Mouse (Mus musculus): ENCODE measurements around the gene Pdzd7. TPM values are rescaled to one million over a fixed set of nuclear protein-coding genes. Genes with fewer than 3 reads are reported as not detected.
A peak's percentile ranks its signal among the peaks of the same experiment; 100 is the strongest.

Pdzd7 gene
- polyA plus RNA-seq, 1 experiment: not detected

- H3K4me1 ChIP-seq (ENCODE audit: control insufficient read depth, insufficient read depth, low read length): peaks cover 18% of the 10 kb centered on the region
Observed at GRCm38 (mm10) chr19:45076036-45076575, 30.6 kb upstream of the Pdzd7 start.

GRCm38 (mm10) chr19:45075323-45076035 is 30.0 kb upstream of the Pdzd7 start:
- Histone ChIP-seq H3K4me3 (ENCODE audit: insufficient read depth, low read length) (peak overlapping the region; percentile 70), H3K27ac (ENCODE audit: insufficient read depth, low read depth, low read length) (peak overlapping the region; percentile 40), H3K4me1 (ENCODE audit: control insufficient read depth, insufficient read depth, low read length) (peaks cover 24% of the 10 kb centered on the region)
- no peak for TF ChIP-seq CTCF (IDR thresholded peaks at IDR 0.05; ENCODE audit: low read depth, low read length)
- TF ChIP-seq POLR2A (IDR thresholded peaks at IDR 0.05; ENCODE audit: borderline replicate concordance, low read depth, low read length): no peak

More at GRCm38 (mm10) chr19:45076036-45076575, 30.6 kb upstream of the Pdzd7 start:
- no peak for TF ChIP-seq POLR2A (IDR thresholded peaks at IDR 0.05; ENCODE audit: borderline replicate concordance, low read depth, low read length)
- no peak for TF ChIP-seq CTCF (IDR thresholded peaks at IDR 0.05; ENCODE audit: low read depth, low read length)
- peak overlapping the region; percentile 70 for H3K4me3 ChIP-seq (ENCODE audit: insufficient read depth, low read length)
- H3K27ac ChIP-seq (ENCODE audit: insufficient read depth, low read depth, low read length): no peak overlapping the region

GRCm38 (mm10) chr19:45074580-45075322 is 29.2 kb upstream of the Pdzd7 start, which contains the start of gene Kazald1:
TSS of gene Kazald1 (plus strand) at chr19:45075241.
- peak within 1 kb of the TSS; percentile 99 for H3K27ac ChIP-seq (ENCODE audit: insufficient read depth, low read depth, low read length)
- H3K4me1 ChIP-seq (ENCODE audit: control insufficient read depth, insufficient read depth, low read length): peaks cover 24% of the 10 kb centered on the region

GRCm38 (mm10) chr19:45073871-45074542 is 28.5 kb upstream of the Pdzd7 start:
- peak overlapping the region; percentile 99 for H3K4me3 ChIP-seq (ENCODE audit: insufficient read depth, low read length)
- peaks cover 24% of the 10 kb centered on the region for H3K4me1 ChIP-seq (ENCODE audit: control insufficient read depth, insufficient read depth, low read length)
- H3K27ac ChIP-seq (ENCODE audit: insufficient read depth, low read depth, low read length): peak overlapping the region; percentile 99
- no peak for TF ChIP-seq POLR2A (IDR thresholded peaks at IDR 0.05; ENCODE audit: borderline replicate concordance, low read depth, low read length)
- TF ChIP-seq CTCF (IDR thresholded peaks at IDR 0.05; ENCODE audit: low read depth, low read length): peak; percentile 57

More at GRCm38 (mm10) chr19:45074580-45075322, 29.2 kb upstream of the Pdzd7 start, which contains the start of gene Kazald1:
- TF ChIP-seq CTCF (IDR thresholded peaks at IDR 0.05; ENCODE audit: low read depth, low read length): no peak
- TF ChIP-seq POLR2A (IDR thresholded peaks at IDR 0.05; ENCODE audit: borderline replicate concordance, low read depth, low read length): no peak
- H3K4me3 ChIP-seq (ENCODE audit: insufficient read depth, low read length): peak within 1 kb of the TSS; percentile 99

- Histone ChIP-seq H3K27ac (ENCODE audit: insufficient read depth, low read depth, low read length) (no peak overlapping the region), H3K4me3 (ENCODE audit: insufficient read depth, low read length) (no peak overlapping the region), H3K4me1 (ENCODE audit: control insufficient read depth, insufficient read depth, low read length) (peaks cover 12% of the 10 kb centered on the region)
- TF ChIP-seq POLR2A (IDR thresholded peaks at IDR 0.05; ENCODE audit: borderline replicate concordance, low read depth, low read length) (no peak), CTCF (IDR thresholded peaks at IDR 0.05; ENCODE audit: low read depth, low read length) (no peak)
Observed at GRCm38 (mm10) chr19:45067758-45068510, 22.4 kb upstream of the Pdzd7 start.

GRCm38 (mm10) chr19:45067170-45067569 is 21.7 kb upstream of the Pdzd7 start:
- Histone ChIP-seq H3K4me1 (ENCODE audit: control insufficient read depth, insufficient read depth, low read length) (peaks cover 10% of the 10 kb centered on the region), H3K4me3 (ENCODE audit: insufficient read depth, low read length) (no peak overlapping the region), H3K27ac (ENCODE audit: insufficient read depth, low read depth, low read length) (no peak overlapping the region)
- TF ChIP-seq CTCF (IDR thresholded peaks at IDR 0.05; ENCODE audit: low read depth, low read length): no peak

GRCm38 (mm10) chr19:45065226-45065625 is 19.7 kb upstream of the Pdzd7 start:
- Histone ChIP-seq H3K27ac (ENCODE audit: insufficient read depth, low read depth, low read length) (no peak overlapping the region), H3K4me3 (ENCODE audit: insufficient read depth, low read length) (no peak overlapping the region), H3K4me1 (ENCODE audit: control insufficient read depth, insufficient read depth, low read length) (peaks cover 5% of the 10 kb centered on the region)
- no peak for TF ChIP-seq POLR2A (IDR thresholded peaks at IDR 0.05; ENCODE audit: borderline replicate concordance, low read depth, low read length)
- TF ChIP-seq CTCF (IDR thresholded peaks at IDR 0.05; ENCODE audit: low read depth, low read length): no peak

GRCm38 (mm10) chr19:45063565-45064292 is 18.2 kb upstream of the Pdzd7 start:
- TF ChIP-seq POLR2A (IDR thresholded peaks at IDR 0.05; ENCODE audit: borderline replicate concordance, low read depth, low read length): no peak
- peak; percentile 50; the same call in 1 of the 2 replicates for TF ChIP-seq CTCF (IDR thresholded peaks at IDR 0.05; ENCODE audit: low read depth, low read length)
- Histone ChIP-seq H3K4me3 (ENCODE audit: insufficient read depth, low read length) (no peak overlapping the region), H3K27ac (ENCODE audit: insufficient read depth, low read depth, low read length) (no peak overlapping the region)

More at GRCm38 (mm10) chr19:45063565-45064292, 18.2 kb upstream of the Pdzd7 start:
- peaks cover 8% of the 10 kb centered on the region for H3K4me1 ChIP-seq (ENCODE audit: control insufficient read depth, insufficient read depth, low read length)
